Mouse (Mus musculus): ENCODE measurements around the gene Olfr93. TPM values are rescaled to one million over a fixed set of nuclear protein-coding genes. Genes with fewer than 3 reads are reported as not detected.
"Not testable (repeated sequence)": the region's sequence is repeated elsewhere in the genome, so short reads cannot be mapped to it uniquely, and the experiment has no call there.

The Olfr93 gene
- total and polyA plus RNA-seq, 3 experiments, result not detected

DNA sequence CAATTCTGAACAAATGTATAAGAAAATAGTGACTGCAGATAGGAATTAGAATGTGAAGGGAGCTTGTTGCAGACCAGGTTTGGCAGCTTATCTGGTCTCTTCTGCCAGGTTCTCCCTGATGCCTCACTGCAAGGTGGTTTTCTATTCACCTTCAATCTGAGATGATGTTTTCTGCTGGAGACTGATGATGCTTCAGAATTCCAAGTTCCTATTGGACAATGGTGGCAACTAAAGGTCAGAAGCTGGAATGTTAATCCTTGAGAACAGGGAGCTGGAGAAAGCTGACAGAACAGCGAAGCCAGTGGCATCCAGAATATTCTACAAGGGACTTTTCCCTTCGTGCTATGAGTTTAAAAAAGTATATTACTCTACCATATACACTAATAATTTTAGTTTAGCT lies 29.4 kb upstream of the Olfr93 start:
- Histone ChIP-seq H3K79me2 (ENCODE audit: control insufficient read depth, insufficient read depth, low read length, poor library complexity) (no peaks in the 10 kb centered on the region), H3K27me3 (ENCODE audit: control insufficient read depth in 1 of 2, insufficient read depth in 2 of 2, low read length in 2 of 2) (peaks cover 0 to 2% of the 10 kb centered on the region in 2 experiments; a peak in 2 of 4 replicates), H3K4me1 (ENCODE audit: control insufficient read depth in 1 of 2, insufficient read depth in 2 of 2, low read length in 2 of 2) (no peaks in the 10 kb centered on the region), H3K9me3 (replicated peaks; ENCODE audit: insufficient read depth, low read length) (no peaks in the 10 kb centered on the region), H3K27ac (ENCODE audit: control insufficient read depth, low read depth, low read length) (no peak overlapping the region), H3K36me3 (ENCODE audit: control insufficient read depth in 1 of 2, insufficient read depth in 2 of 2, low read length in 2 of 2) (no peaks in the 10 kb centered on the region), H3K4me3 (ENCODE audit: control insufficient read depth in 1 of 2, insufficient read depth in 1 of 2, low read depth in 2 of 2, low read length in 2 of 2) (no peak overlapping the region), H3K9ac (ENCODE audit: control insufficient read depth, low read depth, low read length, poor library complexity, severe bottlenecking) (no peak overlapping the region)
- no peak for DNase-seq (ENCODE audit: low read depth, low spot score)
- TF ChIP-seq MAFK (IDR thresholded peaks at IDR 0.05; ENCODE audit: borderline replicate concordance, low read depth, low read length) (no peak), KAT2A (conservative IDR thresholded peaks at IDR 0.05; ENCODE audit: low read depth, low read length) (no peak), GATA1 (IDR thresholded peaks at IDR 0.05; ENCODE audit: low read depth, low read length) (no peak), EP300 (IDR thresholded peaks at IDR 0.05; ENCODE audit: low read depth in 1 of 2, low read length in 2 of 2) (no peak), POLR2AphosphoS2 (IDR thresholded peaks at IDR 0.05; ENCODE audit: low read length) (no peak), CTCF (IDR thresholded peaks at IDR 0.05 in 2 of 3, conservative IDR thresholded peaks at IDR 0.05 in 1 of 3; ENCODE audit: control insufficient read depth in 1 of 3, insufficient read depth in 1 of 3, low read depth in 2 of 3, low read length in 3 of 3, poor library complexity in 1 of 3, severe bottlenecking in 1 of 3) (no peak), UBTF (IDR thresholded peaks at IDR 0.05; ENCODE audit: borderline replicate concordance, insufficient read depth, low read depth, low read length) (no peak), MXI1 (IDR thresholded peaks at IDR 0.05; ENCODE audit: low read depth, low read length) (no peak), ZNF384 (IDR thresholded peaks at IDR 0.05; ENCODE audit: low read depth, low read length) (no peak), MYB (IDR thresholded peaks at IDR 0.05; ENCODE audit: low read depth, low read length) (no peak), TAL1 (IDR thresholded peaks at IDR 0.05; ENCODE audit: low read length) (no peak), CHD2 (IDR thresholded peaks at IDR 0.05; ENCODE audit: low read length) (no peak), ZC3H11A (IDR thresholded peaks at IDR 0.05; ENCODE audit: low read depth, low read length) (no peak), USF2 (IDR thresholded peaks at IDR 0.05; ENCODE audit: borderline replicate concordance in 1 of 2, insufficient read depth in 1 of 2, low read depth in 1 of 2, low read length in 2 of 2) (no peak), ETS1 (IDR thresholded peaks at IDR 0.05; ENCODE audit: low read depth, low read length) (no peak), ELF1 (IDR thresholded peaks at IDR 0.05; ENCODE audit: low read depth, low read length) (no peak), NELFE (IDR thresholded peaks at IDR 0.05; ENCODE audit: low read depth, low read length) (no peak), TCF12 (IDR thresholded peaks at IDR 0.05; ENCODE audit: low read depth, low read length) (no peak), SIN3A (IDR thresholded peaks at IDR 0.05; ENCODE audit: low read length) (no peak), NRF1 (IDR thresholded peaks at IDR 0.05; ENCODE audit: insufficient read depth, low read depth, low read length, poor library complexity, severe bottlenecking) (no peak)

DNA sequence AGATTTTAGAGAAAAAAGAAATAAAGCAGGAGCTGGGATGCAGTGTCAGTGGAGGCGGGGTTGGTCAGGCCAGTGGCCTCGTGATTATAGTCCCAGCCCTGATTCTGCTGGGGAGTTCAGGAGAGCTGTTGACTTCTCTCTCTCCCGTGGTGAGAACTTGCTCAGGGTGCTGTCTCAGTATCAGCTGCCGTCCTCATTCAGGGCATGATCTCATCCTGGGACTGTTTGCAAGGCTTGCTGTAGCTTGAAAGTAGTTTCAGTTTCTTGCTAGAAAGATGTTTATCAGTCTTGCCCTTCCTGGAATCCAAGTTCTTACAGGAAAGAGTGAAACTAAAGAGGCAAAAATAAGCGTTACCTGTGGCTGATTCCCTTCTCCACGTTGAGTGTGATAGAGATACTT lies 24.2 kb upstream of the Olfr93 start:
- Histone ChIP-seq H3K9me3 (replicated peaks; ENCODE audit: insufficient read depth, low read length) (no peaks in the 10 kb centered on the region), H3K27ac (ENCODE audit: control insufficient read depth, low read depth, low read length) (no peak overlapping the region), H3K9ac (ENCODE audit: control insufficient read depth, low read depth, low read length, poor library complexity, severe bottlenecking) (peak overlapping the region; percentile 11; the same call in 1 of the 2 replicates), H3K4me1 (ENCODE audit: control insufficient read depth in 1 of 2, insufficient read depth in 2 of 2, low read length in 2 of 2) (no peaks in the 10 kb centered on the region), H3K27me3 (ENCODE audit: control insufficient read depth in 1 of 2, insufficient read depth in 2 of 2, low read length in 2 of 2) (peaks cover 0 to 2% of the 10 kb centered on the region in 2 experiments; a peak in 1 of 4 replicates), H3K36me3 (ENCODE audit: control insufficient read depth in 1 of 2, insufficient read depth in 2 of 2, low read length in 2 of 2) (no peaks in the 10 kb centered on the region), H3K79me2 (ENCODE audit: control insufficient read depth, insufficient read depth, low read length, poor library complexity) (no peaks in the 10 kb centered on the region), H3K4me3 (ENCODE audit: control insufficient read depth in 1 of 2, insufficient read depth in 1 of 2, low read depth in 2 of 2, low read length in 2 of 2) (peak overlapping the region; percentile 48 to 54)
- peak; percentile 14 for DNase-seq (ENCODE audit: low read depth, low spot score)
- TF ChIP-seq ETS1 (IDR thresholded peaks at IDR 0.05; ENCODE audit: low read depth, low read length) (no peak), POLR2AphosphoS2 (IDR thresholded peaks at IDR 0.05; ENCODE audit: low read length) (no peak), E2F4 (IDR thresholded peaks at IDR 0.05; ENCODE audit: borderline replicate concordance, low read depth, low read length) (no peak), USF1 (IDR thresholded peaks at IDR 0.05; ENCODE audit: low read depth, low read length) (no peak), TBP (IDR thresholded peaks at IDR 0.05; ENCODE audit: low read depth, low read length) (0 out of 2 replicates have a peak, but pooled peaks have one; percentile 20), JUND (IDR thresholded peaks at IDR 0.05; ENCODE audit: low read depth, low read length) (no peak), NELFE (IDR thresholded peaks at IDR 0.05; ENCODE audit: low read depth, low read length) (no peak), MEF2A (IDR thresholded peaks at IDR 0.05; ENCODE audit: extremely low read depth, insufficient replicate concordance, low read depth, low read length, poor library complexity, severe bottlenecking) (no peak)

GRCm38 (mm10) chr17:37131366-37131765 lies 29.9 kb downstream of the Olfr93 start:
- H3K79me2 ChIP-seq (ENCODE audit: control insufficient read depth, insufficient read depth, low read length, poor library complexity), result not testable (repeated sequence)

More at GRCm38 (mm10) chr17:37131366-37131765, 29.9 kb downstream of the Olfr93 start:
- H3K9ac ChIP-seq (ENCODE audit: control insufficient read depth, low read depth, low read length, poor library complexity, severe bottlenecking); H3K27me3 ChIP-seq (ENCODE audit: control insufficient read depth in 1 of 2, insufficient read depth in 2 of 2, low read length in 2 of 2); H3K36me3 ChIP-seq (ENCODE audit: control insufficient read depth in 1 of 2, insufficient read depth in 2 of 2, low read length in 2 of 2); H3K4me1 ChIP-seq (ENCODE audit: control insufficient read depth in 1 of 2, insufficient read depth in 2 of 2, low read length in 2 of 2); H3K4me3 ChIP-seq (ENCODE audit: control insufficient read depth in 1 of 2, insufficient read depth in 1 of 2, low read depth in 2 of 2, low read length in 2 of 2); H3K27ac ChIP-seq (ENCODE audit: control insufficient read depth, low read depth, low read length); H3K9me3 ChIP-seq (replicated peaks; ENCODE audit: insufficient read depth, low read length); DNase-seq (ENCODE audit: low read depth, low spot score): not testable (repeated sequence)

Data from MEL (cell line).